Mouse (Mus musculus) megakaryocyte-erythroid progenitor cell, adult 5-6 weeks (primary cell): ENCODE data around the gene Agt. TPM values are rescaled to one million over a fixed set of nuclear protein-coding genes. Genes with fewer than 3 reads are reported as not detected.

Source experiments
- ATAC-seq: replicated peaks from 2 replicates; pipeline ENCODE4 v1.8.0; 2016; ENCODE audit warnings: mild to moderate bottlenecking, inconsistent platforms; ENCODE audit not compliant: severe bottlenecking, poor library complexity, low FRiP score, low TSS enrichment
- total RNA-seq, 2 experiments: library from RNA; stranded (forward) in 1 of 2; stranded (reverse) in 1 of 2; fragments of 200-1000, 215-1000 nt in 1 of 2; fragments of >200 nt in 1 of 2; fragmentation: Nextera tagmentation in 1 of 2; gene quantifications; 2 replicates each; pipeline ENCODE4 v1.2.3; 2014 to 2017

The Agt gene
- total RNA-seq, 2 experiments from 2014 or later: not detected

DNA sequence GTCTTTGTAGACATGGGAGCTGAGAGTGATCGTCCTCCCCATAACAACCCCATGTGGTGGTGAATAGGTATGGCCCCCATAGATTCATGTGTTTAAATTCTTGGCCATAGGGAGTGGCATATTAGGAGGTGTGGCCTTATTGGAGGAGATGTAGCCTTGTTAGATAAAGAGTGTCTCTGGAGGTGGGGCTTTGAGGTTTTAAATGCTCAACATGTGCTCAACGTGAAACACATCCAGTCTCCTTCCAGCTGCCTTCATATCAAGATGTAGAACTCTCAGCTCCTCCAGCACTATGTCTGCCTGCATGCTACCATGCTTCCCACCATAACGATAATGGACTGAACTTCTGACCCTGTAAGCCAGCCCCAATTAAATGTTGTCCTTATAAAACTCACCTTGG is 53.5 kb downstream of the Agt start:
- no peak for ATAC-seq

DNA sequence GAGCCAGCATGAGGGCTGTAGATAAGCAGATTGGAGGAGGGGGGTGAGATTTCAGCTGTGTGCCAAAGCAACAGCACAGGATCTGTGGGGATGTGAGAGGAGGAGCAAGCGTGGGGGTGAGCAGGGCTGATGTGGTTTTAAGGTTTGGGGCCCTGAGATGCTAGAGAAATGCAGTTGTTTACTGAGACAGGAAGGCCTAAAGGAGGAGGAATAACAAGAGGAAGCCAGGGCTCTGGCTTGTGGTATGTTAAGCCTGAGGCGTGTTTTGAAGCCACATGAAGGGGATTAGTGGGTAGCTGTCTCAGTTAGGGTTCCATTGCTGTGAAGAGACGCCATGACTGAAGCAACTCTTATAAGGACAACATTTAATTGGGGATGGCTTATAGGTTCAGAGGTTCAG is 60.4 kb downstream of the Agt start:
- no peak for ATAC-seq

DNA sequence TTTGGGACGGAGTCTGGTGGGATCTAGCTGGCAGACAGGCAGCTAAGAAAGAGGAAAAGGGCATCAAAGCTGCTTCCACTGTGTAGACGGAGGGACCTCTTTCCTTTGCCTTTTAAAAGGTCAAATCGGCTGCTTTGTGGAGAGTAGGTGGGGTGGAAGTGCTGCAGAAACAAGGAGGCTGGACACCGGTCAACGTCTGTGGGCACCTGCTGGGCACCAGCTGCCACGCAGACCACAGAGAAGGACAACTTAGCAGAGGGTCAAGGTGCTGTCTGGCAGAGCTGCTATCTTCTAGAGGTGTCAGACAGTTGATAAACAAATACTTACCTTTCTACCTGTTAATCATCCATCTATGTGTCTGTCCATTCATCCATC is 61.2 kb downstream of the Agt start:
- no peak for ATAC-seq

DNA sequence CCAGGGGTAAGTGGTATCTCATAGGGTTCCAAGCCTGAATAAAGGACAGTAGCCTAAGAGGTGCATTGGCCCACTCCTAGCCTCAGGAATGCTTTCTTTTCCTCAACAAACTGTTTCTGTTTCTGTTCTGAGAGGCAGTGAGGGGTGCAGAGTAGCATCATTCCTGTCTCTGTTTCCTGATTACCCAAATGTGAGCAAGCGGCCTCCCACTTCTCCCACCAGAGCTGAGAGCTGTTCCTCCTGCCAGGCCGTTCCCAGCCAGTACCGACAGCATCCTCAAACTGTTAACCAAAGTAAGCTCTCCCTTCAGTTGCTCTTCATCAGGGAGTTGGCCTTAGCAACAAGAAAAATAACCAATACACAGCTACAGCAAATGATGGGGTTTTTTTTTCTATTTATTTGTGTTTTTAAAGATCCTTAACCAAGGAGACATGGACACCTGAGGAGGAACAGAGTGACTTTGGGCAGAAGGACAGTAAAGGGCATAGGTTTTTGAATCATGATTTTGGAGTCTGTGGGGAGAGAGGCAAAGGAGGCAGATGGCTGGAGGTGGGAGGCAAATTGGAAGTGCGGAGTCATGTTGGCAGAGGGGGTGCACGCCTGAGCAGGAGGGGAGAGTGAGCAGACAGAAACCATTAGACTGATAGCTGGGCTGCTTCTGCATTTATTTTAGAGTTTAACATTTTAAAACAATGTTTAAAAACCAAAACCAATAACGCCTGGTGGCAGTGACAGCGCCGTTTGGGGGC is 61.8 kb downstream of the Agt start:
- ATAC-seq: no peak

Other genes starting within 250 kb of the Agt start
- gene Pgbd5, start 130.0 kb downstream of the Agt start, total RNA-seq (2014; fragmentation: Nextera tagmentation): not detected in 2 replicates
- not detected in 2 replicates for gene Pgbd5, start 130.0 kb downstream of the Agt start, total RNA-seq (2017)
- 22.5 and 23.8 TPM in 2 replicates for gene Cog2, start 48.9 kb downstream of the Agt start, total RNA-seq (2014; fragmentation: Nextera tagmentation)
- 24.5 and 34.1 TPM in 2 replicates for gene Cog2, start 48.9 kb downstream of the Agt start, total RNA-seq (2017)
- gene Capn9, start 6.4 kb upstream of the Agt start, total RNA-seq (2014; fragmentation: Nextera tagmentation): not detected in 2 replicates
- gene Capn9, start 6.4 kb upstream of the Agt start, total RNA-seq (2017): not detected in 2 replicates
- 33.5 and 34.7 TPM in 2 replicates for gene 2310022B05Rik, start 93.7 kb upstream of the Agt start, total RNA-seq (2014; fragmentation: Nextera tagmentation)
- 3.7 and 4.4 TPM in 2 replicates for gene 2310022B05Rik, start 93.7 kb upstream of the Agt start, total RNA-seq (2017)
- gene Ttc13, start 152.3 kb upstream of the Agt start, total RNA-seq (2014; fragmentation: Nextera tagmentation): 64.6 and 73.5 TPM in 2 replicates
- 41.7 and 50.7 TPM in 2 replicates for gene Ttc13, start 152.3 kb upstream of the Agt start, total RNA-seq (2017)
- 20.9 and 32.3 TPM in 2 replicates for gene Arv1, start 152.4 kb upstream of the Agt start, total RNA-seq (2014; fragmentation: Nextera tagmentation)
- gene Arv1, start 152.4 kb upstream of the Agt start, total RNA-seq (2017): 3.3 and 4.4 TPM in 2 replicates
- gene Fam89a, start 182.1 kb upstream of the Agt start, total RNA-seq (2014; fragmentation: Nextera tagmentation): not detected in 2 replicates
- gene Fam89a, start 182.1 kb upstream of the Agt start, total RNA-seq (2017): not detected in 2 replicates
- gene Trim67, start 223.4 kb upstream of the Agt start, total RNA-seq (2014; fragmentation: Nextera tagmentation): not detected in 2 replicates
- not detected in 2 replicates for gene Trim67, start 223.4 kb upstream of the Agt start, total RNA-seq (2017)